Mouse (Mus musculus): ENCODE results near the gene Hmga2. TPM values are rescaled to one million over a fixed set of nuclear protein-coding genes. Genes with fewer than 3 reads are reported as not detected.
A peak's percentile ranks its signal among the peaks of the same experiment; 100 is the strongest.
"Not testable (repeated sequence)": the region's sequence is repeated elsewhere in the genome, so short reads cannot be mapped to it uniquely, and the experiment has no call there.

Gene Hmga2
- polyA plus RNA-seq, 1 experiment from 2014 or later: 3.4 TPM

DNA sequence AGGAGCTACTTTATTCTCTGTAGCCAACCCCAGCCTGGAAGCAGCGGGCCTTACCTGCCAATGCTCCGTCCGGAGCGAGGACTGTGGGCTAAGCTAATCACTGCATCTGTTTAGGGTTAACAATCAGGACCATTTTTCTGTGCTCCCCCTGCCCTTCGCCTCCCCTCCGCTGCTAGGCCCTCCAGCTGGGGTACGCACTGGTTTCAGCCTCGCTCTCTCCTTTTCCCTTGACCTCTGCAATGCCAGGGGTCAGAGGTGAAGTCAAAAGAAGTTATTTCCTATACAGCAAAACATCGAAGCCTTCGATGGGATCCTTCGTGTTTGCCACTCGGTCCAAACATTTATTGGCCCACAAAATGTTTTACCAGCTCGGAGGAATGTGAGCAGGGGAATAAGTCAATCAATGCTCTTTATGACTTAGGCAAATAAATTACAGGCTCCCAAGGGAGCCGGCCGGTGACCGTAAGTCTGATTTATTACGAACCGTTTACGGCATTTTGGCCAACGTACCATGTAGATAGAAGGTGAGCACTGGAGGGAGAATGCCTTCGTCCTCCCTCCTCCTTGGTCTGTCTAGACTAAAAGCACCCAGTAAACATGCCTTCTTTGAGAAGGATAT is 107.0 kb downstream of the Hmga2 start:
- H3K27ac ChIP-seq (ENCODE audit: low read depth, low read length): no peak overlapping the region
- H3K4me1 ChIP-seq (ENCODE audit: control insufficient read depth, insufficient read depth, low read length): peaks cover 2% of the 10 kb centered on the region; the same call in 1 of the 2 replicates
- no peaks in the 10 kb centered on the region for H3K27me3 ChIP-seq (ENCODE audit: control insufficient read depth, insufficient read depth, low read length)
- no peak overlapping the region for H3K4me2 ChIP-seq (ENCODE audit: low read depth, low read length)
- no peak overlapping the region for H3K9ac ChIP-seq (replicated peaks; ENCODE audit: low read depth, low read length)
- no peaks in the 10 kb centered on the region for H3K36me3 ChIP-seq (ENCODE audit: control insufficient read depth, insufficient read depth, low read length)
- no peaks in the 10 kb centered on the region for H3K9me3 ChIP-seq (ENCODE audit: control insufficient read depth, low read length)
- no peak for ATAC-seq (ENCODE audit: low read depth)
- no peak overlapping the region for H3K4me3 ChIP-seq (ENCODE audit: low read depth, low read length)
- 22% methylated on average over 21 of the region's 21 CpGs for WGBS

DNA sequence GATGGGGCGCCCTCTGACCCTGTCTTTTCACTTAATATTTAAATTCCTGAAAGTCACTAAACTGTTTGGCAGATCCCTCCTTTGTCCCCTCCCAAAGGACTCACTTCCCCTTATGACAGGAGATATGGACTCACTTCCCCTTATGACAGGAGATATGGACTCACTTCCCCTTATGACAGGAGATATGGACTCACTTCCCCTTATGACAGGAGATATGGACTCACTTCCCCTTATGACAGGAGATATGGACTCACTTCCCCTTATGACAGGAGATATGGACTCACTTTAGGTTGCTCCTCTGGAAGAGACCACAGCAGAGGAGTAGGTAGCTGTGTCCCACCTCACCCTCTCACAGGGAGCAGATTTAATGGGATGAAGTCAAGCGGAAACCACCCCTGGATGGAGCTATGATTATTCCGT is 110.1 kb downstream of the Hmga2 start:
- not testable (repeated sequence) for H3K4me2 ChIP-seq (ENCODE audit: low read depth, low read length)

DNA sequence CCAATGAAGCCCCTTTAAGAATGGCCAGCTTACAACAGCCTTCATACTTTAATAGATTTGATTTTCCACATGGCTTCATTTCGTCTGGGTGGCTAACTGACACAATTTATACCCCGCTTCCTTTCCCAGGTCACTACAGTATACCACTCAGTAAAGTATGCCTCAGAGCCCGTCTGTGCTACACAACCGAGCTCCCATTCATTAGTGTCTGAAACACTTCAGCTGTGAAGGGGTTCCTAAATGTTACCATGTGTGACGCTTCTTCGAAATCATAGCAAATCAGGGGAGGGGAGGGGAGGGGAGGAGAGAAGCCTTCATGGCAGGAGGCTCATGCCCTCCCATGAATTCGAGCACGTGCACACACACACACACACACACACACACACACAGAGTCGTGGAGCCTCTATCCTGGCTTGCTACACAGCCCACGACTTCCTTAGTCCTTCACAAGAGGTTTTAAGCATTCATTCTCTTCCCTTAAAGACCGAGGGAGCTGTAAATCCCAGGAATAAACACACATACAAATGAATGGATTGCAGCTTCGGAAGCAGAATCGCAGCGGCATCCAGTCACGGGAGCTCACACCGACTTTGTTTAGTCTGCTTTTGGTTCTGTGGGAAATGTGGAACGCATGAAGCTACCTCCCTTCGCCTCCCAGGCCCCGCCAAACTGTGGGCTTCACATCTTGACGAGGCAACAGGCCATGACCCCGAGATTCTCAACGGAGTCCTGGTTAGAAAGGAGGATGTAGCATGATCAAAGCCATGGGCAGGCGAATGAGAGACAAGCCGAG is 110.7 kb downstream of the Hmga2 start:
- H3K9ac ChIP-seq (replicated peaks; ENCODE audit: low read depth, low read length): no peak overlapping the region
- H3K4me3 ChIP-seq (ENCODE audit: low read depth, low read length): no peak overlapping the region
- no peak overlapping the region for H3K27ac ChIP-seq (ENCODE audit: low read depth, low read length)
- peaks cover 2% of the 10 kb centered on the region; the same call in 1 of the 2 replicates for H3K4me1 ChIP-seq (ENCODE audit: control insufficient read depth, insufficient read depth, low read length)
- H3K36me3 ChIP-seq (ENCODE audit: control insufficient read depth, insufficient read depth, low read length): no peaks in the 10 kb centered on the region
- peak overlapping the region; percentile 3; the same call in 1 of the 2 replicates for H3K4me2 ChIP-seq (ENCODE audit: low read depth, low read length)
- ATAC-seq (ENCODE audit: low read depth): peak; percentile 70; the same call in 1 of the 2 replicates
- 31% methylated on average over 24 of the region's 24 CpGs for WGBS
- H3K27me3 ChIP-seq (ENCODE audit: control insufficient read depth, insufficient read depth, low read length): no peaks in the 10 kb centered on the region
- H3K9me3 ChIP-seq (ENCODE audit: control insufficient read depth, low read length): no peaks in the 10 kb centered on the region

More for the DNA sequence above, 110.1 kb downstream of the Hmga2 start:
- not testable (repeated sequence) for H3K4me1 ChIP-seq (ENCODE audit: control insufficient read depth, insufficient read depth, low read length); H3K9ac ChIP-seq (replicated peaks; ENCODE audit: low read depth, low read length); H3K36me3 ChIP-seq (ENCODE audit: control insufficient read depth, insufficient read depth, low read length); H3K9me3 ChIP-seq (ENCODE audit: control insufficient read depth, low read length); H3K27me3 ChIP-seq (ENCODE audit: control insufficient read depth, insufficient read depth, low read length); H3K4me3 ChIP-seq (ENCODE audit: low read depth, low read length); ATAC-seq (ENCODE audit: low read depth); H3K27ac ChIP-seq (ENCODE audit: low read depth, low read length)
- WGBS: 93% methylated on average over 3 of the region's 3 CpGs

DNA sequence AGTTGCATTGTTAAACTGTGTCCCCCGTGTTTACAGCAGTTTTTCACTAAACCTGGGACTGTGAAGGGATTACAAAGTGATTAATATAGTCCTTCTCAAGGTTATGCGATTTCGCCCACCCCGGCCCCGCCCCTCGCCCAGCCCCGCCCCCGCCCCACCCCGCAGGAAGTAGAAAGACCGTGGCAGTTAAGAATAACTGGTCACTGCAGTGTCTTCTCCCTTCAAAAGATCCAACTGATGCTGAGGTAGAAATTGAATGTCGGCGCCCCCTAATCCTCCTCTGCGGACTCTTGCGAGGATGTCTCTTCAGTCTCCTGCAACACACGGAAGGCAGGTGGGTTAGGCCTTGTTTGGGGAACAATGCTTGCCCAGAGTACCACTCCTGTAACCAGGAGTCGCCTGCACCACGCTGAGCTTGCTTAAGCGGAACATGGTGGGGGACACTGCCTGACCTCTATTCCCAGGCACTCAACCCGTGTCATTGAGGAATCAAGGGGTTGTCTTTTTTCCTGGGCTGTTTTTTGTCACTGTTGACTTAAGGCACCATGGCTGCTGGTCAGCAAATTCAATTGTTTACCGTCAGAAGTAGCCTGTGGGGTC is 112.2 kb downstream of the Hmga2 start:
- H3K36me3 ChIP-seq (ENCODE audit: control insufficient read depth, insufficient read depth, low read length): no peaks in the 10 kb centered on the region
- no peak overlapping the region for H3K4me3 ChIP-seq (ENCODE audit: low read depth, low read length)
- no peak overlapping the region for H3K9ac ChIP-seq (replicated peaks; ENCODE audit: low read depth, low read length)
- no peak for ATAC-seq (ENCODE audit: low read depth)
- H3K27me3 ChIP-seq (ENCODE audit: control insufficient read depth, insufficient read depth, low read length): no peaks in the 10 kb centered on the region
- H3K4me2 ChIP-seq (ENCODE audit: low read depth, low read length): no peak overlapping the region
- H3K27ac ChIP-seq (ENCODE audit: low read depth, low read length): no peak overlapping the region
- no peaks in the 10 kb centered on the region for H3K9me3 ChIP-seq (ENCODE audit: control insufficient read depth, low read length)
- H3K4me1 ChIP-seq (ENCODE audit: control insufficient read depth, insufficient read depth, low read length): peaks cover under 1% of the 10 kb centered on the region; the same call in 1 of the 2 replicates
- WGBS: 70% methylated on average over 20 of the region's 20 CpGs

DNA sequence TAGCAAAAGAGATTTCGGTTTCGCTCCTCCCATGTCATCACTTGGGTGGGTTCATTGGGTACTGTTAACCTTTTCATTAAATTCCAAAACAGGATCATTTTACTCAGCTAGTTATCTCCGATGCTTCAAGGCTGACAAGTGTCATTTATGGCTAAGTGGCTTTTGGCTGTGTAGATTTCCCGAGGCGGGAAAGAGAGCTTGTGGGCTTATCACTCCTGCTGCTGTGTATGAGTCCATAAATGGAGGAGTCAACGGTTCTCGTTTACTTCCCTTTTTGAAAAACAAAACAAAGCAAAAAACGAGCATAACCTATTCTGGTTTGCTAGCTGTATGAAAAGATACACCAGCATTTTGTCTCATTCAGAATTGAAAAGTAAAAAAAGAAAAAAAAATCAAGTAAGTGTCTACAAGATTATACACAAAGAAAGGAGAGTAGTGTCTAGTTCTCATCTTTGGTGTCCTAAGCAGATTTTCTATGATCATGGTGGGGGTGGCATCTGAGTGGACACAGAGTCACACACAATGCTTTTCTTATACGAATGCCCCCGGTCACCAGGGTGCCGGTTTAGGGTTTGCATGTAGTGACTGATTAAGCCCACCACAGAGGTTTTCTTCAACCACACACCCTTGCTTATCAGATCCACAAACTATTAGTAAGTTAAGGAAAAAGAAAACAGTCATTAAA is 112.8 kb downstream of the Hmga2 start:
- H3K27me3 ChIP-seq (ENCODE audit: control insufficient read depth, insufficient read depth, low read length); H3K9ac ChIP-seq (replicated peaks; ENCODE audit: low read depth, low read length); H3K27ac ChIP-seq (ENCODE audit: low read depth, low read length); H3K4me2 ChIP-seq (ENCODE audit: low read depth, low read length); H3K9me3 ChIP-seq (ENCODE audit: control insufficient read depth, low read length); H3K36me3 ChIP-seq (ENCODE audit: control insufficient read depth, insufficient read depth, low read length); H3K4me1 ChIP-seq (ENCODE audit: control insufficient read depth, insufficient read depth, low read length); ATAC-seq (ENCODE audit: low read depth); H3K4me3 ChIP-seq (ENCODE audit: low read depth, low read length): not testable (repeated sequence)
- 80% methylated on average over 8 of the region's 11 CpGs for WGBS

DNA sequence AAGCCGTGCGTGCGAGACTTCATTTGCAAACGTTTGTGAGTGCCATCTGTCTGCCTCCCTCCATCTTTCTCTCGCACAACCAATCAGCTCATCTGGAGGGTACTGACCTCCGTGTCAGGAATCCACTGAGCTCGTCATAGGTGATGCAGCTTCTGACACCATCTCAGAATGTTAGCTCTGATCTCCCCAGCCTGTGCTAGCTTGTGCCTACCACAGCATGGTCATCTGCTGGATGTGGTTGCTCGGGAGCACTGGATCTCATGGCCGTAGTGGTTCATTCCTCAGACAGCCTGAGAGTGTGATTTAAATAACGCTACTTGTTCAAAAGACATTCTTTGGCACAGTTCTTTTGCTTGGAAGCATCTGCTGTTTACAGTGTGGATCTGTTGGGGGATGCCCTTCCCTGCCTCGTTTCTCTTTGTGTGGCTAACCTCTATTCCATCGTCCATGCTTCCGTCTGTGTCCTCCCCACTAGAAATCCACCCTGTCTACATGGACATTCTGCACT is 121.7 kb downstream of the Hmga2 start:
- H3K4me3 ChIP-seq (ENCODE audit: low read depth, low read length): no peak overlapping the region
- H3K9me3 ChIP-seq (ENCODE audit: control insufficient read depth, low read length): no peaks in the 10 kb centered on the region
- no peak overlapping the region for H3K27ac ChIP-seq (ENCODE audit: low read depth, low read length)
- no peaks in the 10 kb centered on the region for H3K36me3 ChIP-seq (ENCODE audit: control insufficient read depth, insufficient read depth, low read length)
- no peak overlapping the region for H3K4me2 ChIP-seq (ENCODE audit: low read depth, low read length)
- no peaks in the 10 kb centered on the region for H3K27me3 ChIP-seq (ENCODE audit: control insufficient read depth, insufficient read depth, low read length)
- H3K4me1 ChIP-seq (ENCODE audit: control insufficient read depth, insufficient read depth, low read length): no peaks in the 10 kb centered on the region
- 62% methylated on average over 13 of the region's 13 CpGs for WGBS
- ATAC-seq (ENCODE audit: low read depth): no peak
- H3K9ac ChIP-seq (replicated peaks; ENCODE audit: low read depth, low read length): no peak overlapping the region

DNA sequence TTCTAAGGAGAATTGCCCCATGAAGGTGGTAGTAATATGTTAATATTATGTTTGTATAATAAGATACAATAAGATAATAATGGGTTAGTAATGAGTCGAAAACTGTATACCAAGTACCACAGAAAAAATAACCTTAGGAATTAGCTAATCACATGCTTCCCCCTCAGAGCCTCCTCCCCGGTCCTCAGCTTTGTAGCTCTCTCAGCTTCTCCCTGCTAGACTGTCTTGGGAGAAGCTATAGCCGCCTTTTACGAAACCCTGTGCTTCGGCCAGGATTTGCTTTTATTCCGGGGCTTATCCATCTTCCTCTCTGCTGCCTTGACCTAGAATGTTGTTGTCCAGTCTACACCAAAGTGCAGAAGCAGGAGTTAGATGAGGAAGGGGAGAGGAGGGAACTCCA is 130.9 kb downstream of the Hmga2 start:
- WGBS: 74% methylated on average over 6 of the region's 6 CpGs
- Histone ChIP-seq H3K27me3 (ENCODE audit: control insufficient read depth, insufficient read depth, low read length) (no peaks in the 10 kb centered on the region), H3K36me3 (ENCODE audit: control insufficient read depth, insufficient read depth, low read length) (no peaks in the 10 kb centered on the region)

DNA sequence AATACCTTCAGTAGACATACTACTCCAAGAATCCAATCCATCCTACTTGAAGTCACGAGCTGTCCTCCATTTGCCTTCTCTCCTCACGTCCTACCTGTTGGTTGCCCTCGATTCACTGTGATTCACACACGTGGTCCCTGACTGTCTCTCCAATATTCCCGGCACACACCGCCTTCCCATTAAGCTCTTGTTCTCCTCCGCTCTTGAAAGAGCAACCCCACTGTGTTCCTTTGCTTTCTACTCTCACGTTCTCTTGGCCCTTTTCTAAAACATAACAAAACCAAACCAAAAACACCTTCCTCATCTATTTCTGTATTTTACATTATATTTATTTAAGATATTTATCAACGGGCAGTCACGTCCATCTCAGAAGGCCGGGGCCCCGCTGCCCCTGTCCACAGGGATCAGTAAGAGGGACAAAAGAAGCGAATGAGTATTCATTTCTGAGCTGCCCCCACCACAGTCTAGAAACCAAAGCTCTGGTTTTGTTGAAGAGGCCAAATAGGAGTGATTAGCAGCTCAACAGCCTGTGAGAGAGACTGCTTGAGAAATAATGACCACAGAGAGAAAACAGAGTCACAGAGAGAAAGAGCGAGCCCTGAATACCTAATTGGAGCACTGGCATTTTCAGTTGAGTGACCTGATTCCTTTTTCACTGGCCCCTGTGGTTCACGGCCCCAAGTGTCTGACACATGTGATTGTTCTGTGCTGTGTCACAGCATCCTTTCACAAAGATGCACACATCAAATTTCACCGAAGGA is 131.5 kb downstream of the Hmga2 start:
- ATAC-seq (ENCODE audit: low read depth): no peak
- Histone ChIP-seq H3K27ac (ENCODE audit: low read depth, low read length) (no peak overlapping the region), H3K36me3 (ENCODE audit: control insufficient read depth, insufficient read depth, low read length) (no peaks in the 10 kb centered on the region), H3K4me2 (ENCODE audit: low read depth, low read length) (no peak overlapping the region), H3K4me1 (ENCODE audit: control insufficient read depth, insufficient read depth, low read length) (no peaks in the 10 kb centered on the region), H3K9me3 (ENCODE audit: control insufficient read depth, low read length) (no peaks in the 10 kb centered on the region), H3K9ac (replicated peaks; ENCODE audit: low read depth, low read length) (no peak overlapping the region), H3K4me3 (ENCODE audit: low read depth, low read length) (no peak overlapping the region), H3K27me3 (ENCODE audit: control insufficient read depth, insufficient read depth, low read length) (no peaks in the 10 kb centered on the region)
- 56% methylated on average over 16 of the region's 16 CpGs for WGBS

More for the DNA sequence above, 130.9 kb downstream of the Hmga2 start:
- Histone ChIP-seq H3K9me3 (ENCODE audit: control insufficient read depth, low read length) (no peaks in the 10 kb centered on the region), H3K4me1 (ENCODE audit: control insufficient read depth, insufficient read depth, low read length) (no peaks in the 10 kb centered on the region), H3K4me2 (ENCODE audit: low read depth, low read length) (no peak overlapping the region), H3K27ac (ENCODE audit: low read depth, low read length) (no peak overlapping the region), H3K4me3 (ENCODE audit: low read depth, low read length) (no peak overlapping the region), H3K9ac (replicated peaks; ENCODE audit: low read depth, low read length) (no peak overlapping the region)
- no peak for ATAC-seq (ENCODE audit: low read depth)
